8 mouse cellular contexts compared by ENCODE assay signal in genomic region chr7:19817382-19818105, GRCm38 (mm10). TPM values are rescaled to one million over a fixed set of nuclear protein-coding genes. Genes with fewer than 3 reads are reported as not detected.
DNase-seq lines count a peak whose midpoint lies in the region; ATAC-seq and TF ChIP-seq lines count a peak whose summit lies in the region.

No protein-coding gene starts in this region.

- peak overlapping the region; percentile 83 for H3K27ac ChIP-seq in intestine, postnatal 0 days (ENCODE audit: low read depth, low read length)

- 24% methylated on average over 15 of the region's 15 CpGs for WGBS in intestine, postnatal 0 days

- peak; percentile 61 to 73 for DNase-seq in adrenal gland, adult (ENCODE audit: inconsistent age in 2 of 2, low spot score in 1 of 2)
- no peak for DNase-seq in adrenal gland, adult 18-20 months (ENCODE audit: low spot score in 2 of 2)
- peak; percentile 66 for DNase-seq in embryo, embryonic 10 days (ENCODE audit: low spot score)
- DNase-seq in heart, adult 18-20 months: peak; percentile 65 to 88
- peak; percentile 75 for DNase-seq in lung, postnatal 14 days
- peak; percentile 66 for DNase-seq in ovary, postnatal 36 days (ENCODE audit: low spot score)
- DNase-seq in urinary bladder, postnatal 25 days (ENCODE audit: low spot score): peak; percentile 54

- H3K4me3 ChIP-seq in intestine, postnatal 0 days (ENCODE audit: low read depth, low read length): peak overlapping the region; percentile 33; the same call in 1 of the 2 replicates

- no peaks in the 10 kb centered on the region for H3K9me3 ChIP-seq in intestine, postnatal 0 days (ENCODE audit: control insufficient read depth)

- peaks cover 3% of the 10 kb centered on the region; the same call in 1 of the 2 replicates for H3K4me1 ChIP-seq in intestine, postnatal 0 days (replicated peaks; ENCODE audit: control insufficient read depth, insufficient read depth, low read length)

- H3K9ac ChIP-seq in intestine, postnatal 0 days (ENCODE audit: low read depth, low read length): peak overlapping the region; percentile 4

- TF ChIP-seq CTCF in intestine, postnatal 0 days (IDR thresholded peaks at IDR 0.05; ENCODE audit: low read depth): no peak

- peak overlapping the region; percentile 56 for H3K4me2 ChIP-seq in intestine, postnatal 0 days (replicated peaks; ENCODE audit: low read depth)

- H3K27me3 ChIP-seq in intestine, postnatal 0 days (replicated peaks; ENCODE audit: control insufficient read depth, insufficient read depth, low read length): no peaks in the 10 kb centered on the region

- H3K36me3 ChIP-seq in intestine, postnatal 0 days (ENCODE audit: control insufficient read depth, insufficient read depth): peaks cover 13% of the 10 kb centered on the region; the same call in 1 of the 2 replicates

- ATAC-seq in intestine, postnatal 0 days: peak; percentile 23; the same call in 1 of the 2 replicates

RNA-seq across cellular contexts. Expression of gene Bcl3, which starts 5.0 kb away (rescaled TPM):
- 10 to 100 TPM; 21.9 to 34.8 TPM for total RNA-seq in adrenal gland, adult 18-20 months (2021)
- 1 to 10 TPM; 2.9 to 3.7 TPM for total RNA-seq in heart, adult 18-20 months (2021)
- 19.0 and 23.7 TPM in 2 replicates for polyA plus RNA-seq in intestine, postnatal 0 days (2015; fragmentation: Nextera tagmentation; extraction: Ambion mirVana)

RNA-seq across cellular contexts. Expression of gene Cblc, which starts 20.9 kb away (rescaled TPM):
- under 1 TPM in 1 of 2 experiments, not detected in 1; 0.64 TPM for total RNA-seq in adrenal gland, adult 18-20 months (2021)
- total RNA-seq in heart, adult 18-20 months (2021): under 1 TPM; 0.35 to 0.75 TPM
- 54.8 and 56.5 TPM in 2 replicates for polyA plus RNA-seq in intestine, postnatal 0 days (2015; fragmentation: Nextera tagmentation; extraction: Ambion mirVana)

RNA-seq across cellular contexts. Expression of gene Gm19345, which starts 34.3 kb away (rescaled TPM):
- not detected for total RNA-seq in adrenal gland, adult 18-20 months (2021)
- total RNA-seq in heart, adult 18-20 months (2021): not detected
- 0.16 and 0.39 TPM in 2 replicates for polyA plus RNA-seq in intestine, postnatal 0 days (2015; fragmentation: Nextera tagmentation; extraction: Ambion mirVana)

RNA-seq across cellular contexts. Expression of gene Ceacam16, which starts 43.6 kb away (rescaled TPM):
- not detected for total RNA-seq in adrenal gland, adult 18-20 months (2021)
- not detected for total RNA-seq in heart, adult 18-20 months (2021)
- not detected in 2 replicates for polyA plus RNA-seq in intestine, postnatal 0 days (2015; fragmentation: Nextera tagmentation; extraction: Ambion mirVana)

RNA-seq across cellular contexts. Expression of gene Bcam, which starts 46.7 kb away (rescaled TPM):
- 10 to 100 TPM; 43.2 to 53.2 TPM for total RNA-seq in adrenal gland, adult 18-20 months (2021)
- 100 to 1,000 TPM; 192 to 199 TPM for total RNA-seq in heart, adult 18-20 months (2021)
- polyA plus RNA-seq in intestine, postnatal 0 days (2015; fragmentation: Nextera tagmentation; extraction: Ambion mirVana): 36.2 and 38.0 TPM in 2 replicates

Comparison
In these comparisons a context has a peak if more than half of its experiments do, and no peak if none do; other contexts are left out.
1. DNase-seq: peak in adrenal gland, adult (2 of 2), embryo, embryonic 10 days (single experiment), heart, adult 18-20 months (2 of 2), lung, postnatal 14 days (single experiment), ovary, postnatal 36 days (single experiment) and urinary bladder, postnatal 25 days (single experiment); none in adrenal gland, adult 18-20 months (0 of 2).
2. RNA of gene Bcl3, which starts 5.0 kb away (total RNA-seq): 21.9 to 34.8 TPM in adrenal gland, adult 18-20 months; 2.9 to 3.7 TPM in heart, adult 18-20 months; every median in the first group is over 4 times any median in the second.